Mouse (Mus musculus): ENCODE measurements around the gene Gm45753. TPM values are rescaled to one million over a fixed set of nuclear protein-coding genes. Genes with fewer than 3 reads are reported as not detected.

Gene Gm45753
- total RNA-seq, 2 experiments from 2014 or later: not detected

DNA sequence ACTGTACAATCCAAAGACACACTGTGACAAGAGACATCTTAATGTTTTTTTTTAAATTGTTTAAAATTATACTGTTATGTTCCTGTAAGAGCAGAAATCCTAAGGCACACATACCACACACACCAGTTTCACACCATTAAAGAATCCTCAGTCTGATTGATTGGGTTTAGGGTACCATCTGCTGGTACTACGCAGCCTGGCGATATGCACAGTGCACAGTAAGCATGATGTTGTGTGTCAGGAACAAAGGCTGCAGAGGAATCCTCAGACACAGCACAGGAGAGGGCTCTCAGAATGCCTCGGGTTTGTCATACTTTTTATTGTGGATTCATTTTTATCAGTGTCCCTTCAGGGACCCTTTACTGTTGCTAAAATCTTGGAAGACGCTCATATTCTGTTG is 33.9 kb downstream of the Gm45753 start:
- DNase-seq (ENCODE audit: low spot score): no peak

GRCm38 (mm10) chr8:45269056-45269455 is 39.2 kb downstream of the Gm45753 start:
- no peak for DNase-seq (ENCODE audit: low spot score)

- DNase-seq (ENCODE audit: low spot score): no peak
Measured at GRCm38 (mm10) chr8:45268485-45268884, 39.8 kb downstream of the Gm45753 start.

DNA sequence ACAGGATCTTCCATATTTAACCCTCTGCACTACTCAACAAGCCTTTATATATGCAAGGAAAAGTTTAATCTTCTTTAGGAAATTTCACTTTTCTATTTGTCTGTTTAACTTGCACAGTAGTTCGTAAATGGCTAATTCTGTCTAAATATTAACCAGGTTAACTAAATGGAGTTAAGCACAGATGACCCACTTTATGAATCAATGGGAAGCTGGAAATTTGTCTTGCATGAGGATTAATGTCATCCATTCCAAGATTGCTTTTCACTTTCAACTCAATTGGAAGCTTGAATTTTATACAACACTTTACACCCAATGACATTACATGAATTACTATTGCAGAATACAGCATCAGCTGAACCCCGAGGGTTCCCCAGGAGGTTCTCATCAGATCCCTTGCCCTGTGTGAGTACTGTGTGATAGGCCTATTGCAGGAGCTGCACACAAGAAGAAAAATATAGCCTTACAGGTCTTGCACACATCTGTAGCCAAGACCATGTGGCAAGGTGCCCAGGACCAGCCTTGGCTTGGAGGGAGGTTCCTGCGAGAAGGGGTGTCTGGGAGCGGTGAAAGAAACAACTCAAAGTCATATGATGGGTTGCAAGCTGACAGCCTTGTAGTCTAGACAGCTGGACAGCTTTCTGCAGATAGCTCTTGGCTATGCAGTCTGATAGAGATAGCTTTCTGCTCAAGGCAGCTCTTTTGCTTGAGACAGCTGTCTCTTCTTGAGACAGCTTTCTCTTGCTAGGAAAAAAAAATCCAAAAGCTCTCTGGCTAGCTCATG is 40.5 kb downstream of the Gm45753 start:
- DNase-seq (ENCODE audit: low spot score): no peak

DNA sequence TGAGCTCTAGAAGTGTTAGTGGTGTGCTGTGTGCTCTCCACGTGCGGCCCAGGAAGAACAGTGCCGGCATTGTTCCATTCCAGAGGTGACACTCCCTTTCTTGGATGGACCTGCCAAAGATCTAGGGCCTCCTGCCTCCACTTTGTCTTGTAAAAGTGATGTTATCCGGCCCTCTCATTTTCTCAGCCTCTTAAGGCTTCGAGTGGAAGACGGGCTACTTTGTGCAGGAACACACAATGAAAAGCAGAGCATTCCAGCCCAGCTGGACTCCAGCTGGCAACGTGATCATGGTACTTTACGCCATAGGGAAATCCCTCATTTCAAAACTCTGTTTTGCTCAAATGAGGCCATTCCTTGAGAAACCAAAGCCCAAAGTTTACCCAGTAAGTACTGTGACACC is 41.3 kb downstream of the Gm45753 start:
- no peak for DNase-seq (ENCODE audit: low spot score)

GRCm38 (mm10) chr8:45264918-45265317 is 43.3 kb downstream of the Gm45753 start:
- DNase-seq (ENCODE audit: low spot score): no peak

GRCm38 (mm10) chr8:45262851-45263250 is 45.4 kb downstream of the Gm45753 start:
- DNase-seq (ENCODE audit: low spot score): no peak

GRCm38 (mm10) chr8:45261920-45262319 is 46.3 kb downstream of the Gm45753 start, which contains the start of gene F11:
TSS of gene F11 (minus strand) at chr8:45262031.
- no peak for DNase-seq (ENCODE audit: low spot score)

GRCm38 (mm10) chr8:45258421-45258820 is 49.8 kb downstream of the Gm45753 start:
- DNase-seq (ENCODE audit: low spot score): no peak

DNA sequence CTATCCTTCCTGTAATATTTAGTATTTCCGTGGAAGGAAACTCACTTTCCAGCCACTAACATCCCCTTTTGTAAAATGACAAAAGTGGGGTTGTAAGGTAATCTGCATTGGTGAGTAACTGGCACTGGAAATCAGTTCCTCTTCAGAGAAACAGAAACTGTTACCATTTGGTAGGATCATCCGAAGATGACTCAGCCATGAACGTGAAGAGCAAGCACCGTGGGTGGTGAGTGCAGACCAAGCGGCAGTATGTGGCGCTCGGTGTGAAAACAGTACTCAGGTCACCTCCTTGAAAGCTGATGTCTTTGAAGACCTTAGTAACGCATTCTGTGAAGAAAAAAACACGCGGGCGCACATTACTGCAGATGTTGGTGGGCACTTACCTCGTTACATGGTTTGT is 53.2 kb downstream of the Gm45753 start:
- DNase-seq (ENCODE audit: low spot score): no peak

- DNase-seq (ENCODE audit: low spot score): no peak
Measured at GRCm38 (mm10) chr8:45254194-45254842, 53.9 kb downstream of the Gm45753 start.

DNA sequence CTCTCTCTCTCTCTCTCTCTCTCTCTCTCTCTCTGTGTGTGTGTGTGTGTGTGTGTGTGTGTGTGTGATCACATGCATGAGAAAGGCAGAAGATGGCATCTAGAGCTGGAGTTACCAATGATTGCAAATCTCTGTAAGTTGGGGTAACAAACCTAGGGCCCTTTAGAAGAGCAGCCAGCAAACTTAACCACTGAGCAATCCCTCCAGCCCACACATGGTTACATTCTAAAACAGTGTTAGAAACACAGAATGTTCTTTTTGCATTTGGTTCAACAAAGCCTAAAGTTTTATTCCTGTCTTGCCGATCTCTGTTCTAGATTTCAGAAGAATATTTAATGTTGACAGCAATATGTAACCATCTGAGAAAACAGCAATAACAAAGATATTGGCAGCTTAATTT is 54.7 kb downstream of the Gm45753 start:
- DNase-seq (ENCODE audit: low spot score): no peak

GRCm38 (mm10) chr8:45253111-45253510 is 55.2 kb downstream of the Gm45753 start:
- DNase-seq (ENCODE audit: low spot score): no peak

DNA sequence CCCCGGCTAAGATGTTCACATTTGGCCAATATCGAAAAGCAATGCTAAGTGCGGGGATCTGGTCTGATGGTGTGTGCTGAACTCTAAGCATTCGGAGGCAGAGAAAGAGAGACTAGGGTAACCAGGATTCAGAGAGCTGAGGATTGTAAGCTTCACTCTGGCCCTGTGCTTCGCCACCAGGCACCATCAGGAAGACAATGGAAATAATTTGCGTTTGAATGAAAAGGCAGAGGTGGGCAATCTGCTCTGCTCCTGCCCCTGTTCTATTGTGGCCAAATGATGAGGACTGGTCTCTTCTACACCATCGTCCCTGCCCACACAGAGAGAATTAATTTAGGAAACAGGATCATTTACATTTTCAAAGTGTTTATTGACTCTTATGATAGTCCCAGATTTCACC is 62.0 kb downstream of the Gm45753 start:
- DNase-seq (ENCODE audit: low spot score): no peak

DNA sequence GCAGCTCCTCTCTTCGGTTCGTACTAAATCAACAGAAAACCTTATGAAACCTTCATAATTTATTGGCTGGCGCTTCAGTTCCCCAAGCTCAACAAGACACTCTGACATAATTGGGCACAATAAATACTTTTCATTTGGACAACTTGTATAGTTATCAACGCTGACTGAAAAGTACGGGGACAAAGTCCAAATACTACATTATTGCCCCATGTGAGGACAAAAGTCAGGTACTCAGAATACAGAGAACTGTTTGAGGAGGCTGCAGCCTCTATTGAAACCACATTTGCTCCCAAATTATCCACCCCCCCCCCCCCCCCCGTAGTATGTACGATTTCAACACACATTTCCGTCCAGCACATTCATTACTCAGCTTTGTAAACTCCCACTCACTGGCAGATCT is 68.9 kb downstream of the Gm45753 start:
- DNase-seq (ENCODE audit: low spot score): no peak

- DNase-seq (ENCODE audit: low spot score): peak; percentile 3
Measured at GRCm38 (mm10) chr8:45238282-45238681, 70.0 kb downstream of the Gm45753 start.

GRCm38 (mm10) chr8:45236164-45236912 is 71.9 kb downstream of the Gm45753 start:
- peak; percentile 3 for DNase-seq (ENCODE audit: low spot score)

- no peak for DNase-seq (ENCODE audit: low spot score)
Measured at GRCm38 (mm10) chr8:45235228-45235627, 73.0 kb downstream of the Gm45753 start.

GRCm38 (mm10) chr8:45233256-45233655 is 75.0 kb downstream of the Gm45753 start:
- DNase-seq (ENCODE audit: low spot score): no peak
